Mouse (Mus musculus): ENCODE measurements around the gene Galnt6. TPM values are rescaled to one million over a fixed set of nuclear protein-coding genes. Genes with fewer than 3 reads are reported as not detected.
A peak's percentile ranks its signal among the peaks of the same experiment; 100 is the strongest.

The Galnt6 gene
- polyA plus RNA-seq, 1 experiment from 2014 or later: 0.08 TPM

- Histone ChIP-seq H3K4me2 (ENCODE audit: low read length) (no peak overlapping the region), H3K27ac (replicated peaks in 1 of 2; ENCODE audit: control insufficient read depth in 1 of 2, insufficient read depth in 1 of 2, low read depth in 2 of 2, low read length in 2 of 2) (no peak overlapping the region), H3K4me1 (ENCODE audit: control insufficient read depth in 2 of 2, insufficient read depth in 2 of 2, low read length in 2 of 2) (peaks cover 5% of the 10 kb centered on the region in 2 experiments; a peak in 2 of 4 replicates), H3K27me3 (ENCODE audit: control insufficient read depth, insufficient read depth, low read length) (peaks cover 19% of the 10 kb centered on the region), H3K36me3 (ENCODE audit: control insufficient read depth, insufficient read depth, low read length) (no peaks in the 10 kb centered on the region), H3K9me3 (ENCODE audit: control insufficient read depth, low read length) (no peaks in the 10 kb centered on the region), H3K4me3 (ENCODE audit: control insufficient read depth in 1 of 2, insufficient read depth in 1 of 2, low read depth in 1 of 2, low read length in 2 of 2) (no peak overlapping the region), H3K9ac (ENCODE audit: low read length) (no peak overlapping the region)
- 68% methylated on average over 5 of the region's 5 CpGs for WGBS
- ATAC-seq (ENCODE audit: insufficient number of reproducible peaks, insufficient read depth, low FRiP score, low read depth): no peak
Observed at GRCm38 (mm10) chr15:100753045-100753444, 23.9 kb upstream of the Galnt6 start.

DNA sequence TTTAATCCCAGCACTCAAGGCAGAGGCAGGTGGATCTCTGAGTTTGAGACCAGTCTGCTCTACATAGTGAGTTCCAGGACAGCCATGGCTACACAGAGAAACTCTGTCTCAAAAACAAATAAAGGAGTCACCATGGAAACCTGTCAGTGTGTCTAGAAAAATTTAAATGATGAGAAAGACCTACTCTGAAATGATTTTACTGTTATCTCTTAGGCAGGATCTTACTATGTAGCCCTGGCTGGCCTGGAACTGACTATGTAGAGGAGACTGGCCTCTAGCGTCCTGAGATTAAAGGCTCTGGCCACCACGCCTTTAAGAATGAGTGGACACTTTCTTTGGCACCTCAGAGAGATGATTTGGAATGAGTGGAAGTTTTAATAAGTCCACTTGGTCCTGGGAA lies 23.3 kb upstream of the Galnt6 start:
- Histone ChIP-seq H3K4me2 (ENCODE audit: low read length) (no peak overlapping the region), H3K9me3 (ENCODE audit: control insufficient read depth, low read length) (no peaks in the 10 kb centered on the region), H3K9ac (ENCODE audit: low read length) (no peak overlapping the region), H3K4me3 (ENCODE audit: control insufficient read depth in 1 of 2, insufficient read depth in 1 of 2, low read depth in 1 of 2, low read length in 2 of 2) (no peak overlapping the region), H3K4me1 (ENCODE audit: control insufficient read depth in 2 of 2, insufficient read depth in 2 of 2, low read length in 2 of 2) (peaks cover 5 to 10% of the 10 kb centered on the region in 2 experiments; a peak in 2 of 4 replicates), H3K27ac (replicated peaks in 1 of 2; ENCODE audit: control insufficient read depth in 1 of 2, insufficient read depth in 1 of 2, low read depth in 2 of 2, low read length in 2 of 2) (no peak overlapping the region), H3K36me3 (ENCODE audit: control insufficient read depth, insufficient read depth, low read length) (no peaks in the 10 kb centered on the region), H3K27me3 (ENCODE audit: control insufficient read depth, insufficient read depth, low read length) (peaks cover 19% of the 10 kb centered on the region)
- no peak for ATAC-seq (ENCODE audit: insufficient number of reproducible peaks, insufficient read depth, low FRiP score, low read depth)
- 61% methylated on average over 2 of the region's 2 CpGs for WGBS

DNA sequence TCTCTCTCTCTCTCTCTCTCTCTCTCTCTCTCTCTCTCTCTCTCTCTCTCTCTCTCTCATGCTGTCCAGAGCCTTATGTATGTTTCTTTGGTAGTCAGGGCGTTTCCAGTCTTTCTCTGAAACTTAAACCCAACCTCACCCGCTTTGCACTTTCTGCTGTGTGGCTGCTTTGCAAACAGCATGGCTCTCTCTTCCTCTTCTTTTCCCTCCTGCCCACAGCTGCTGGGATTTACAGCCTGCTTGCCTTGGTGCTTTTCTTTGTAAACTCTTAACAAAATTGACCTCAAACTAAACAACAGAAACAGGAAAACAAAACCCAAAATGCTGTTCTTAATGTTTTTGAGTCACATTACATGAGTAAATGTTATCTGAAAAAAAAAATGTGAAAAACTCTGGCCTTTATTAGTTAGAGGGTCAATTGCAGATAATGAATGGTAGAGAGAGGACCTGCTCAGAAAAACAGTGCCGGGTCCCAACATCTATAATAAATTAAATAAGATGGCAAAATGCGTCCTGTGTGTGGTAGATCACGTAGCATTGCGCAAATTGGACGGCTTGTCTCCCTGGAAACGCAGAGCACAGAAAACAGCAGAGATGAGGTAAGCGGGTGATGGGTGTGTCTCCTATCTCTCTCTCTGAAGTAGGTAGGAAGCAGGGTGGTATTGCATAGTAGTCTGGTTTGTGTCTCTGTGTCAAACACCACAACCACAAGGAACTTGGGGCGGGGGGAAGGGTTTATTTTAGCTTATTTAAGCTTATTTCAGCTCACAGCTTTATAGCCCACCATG lies 20.8 kb upstream of the Galnt6 start:
- WGBS: 72% methylated on average over 10 of the region's 10 CpGs
- H3K4me2 ChIP-seq (ENCODE audit: low read length): no peak overlapping the region
- ATAC-seq (ENCODE audit: insufficient number of reproducible peaks, insufficient read depth, low FRiP score, low read depth): no peak
- peaks cover under 1 to 8% of the 10 kb centered on the region in 2 experiments; a peak in 1 of 4 replicates for H3K4me1 ChIP-seq (ENCODE audit: control insufficient read depth in 2 of 2, insufficient read depth in 2 of 2, low read length in 2 of 2)
- no peak overlapping the region for H3K4me3 ChIP-seq (ENCODE audit: control insufficient read depth in 1 of 2, insufficient read depth in 1 of 2, low read depth in 1 of 2, low read length in 2 of 2)
- no peaks in the 10 kb centered on the region for H3K9me3 ChIP-seq (ENCODE audit: control insufficient read depth, low read length)
- peaks cover 15% of the 10 kb centered on the region for H3K27me3 ChIP-seq (ENCODE audit: control insufficient read depth, insufficient read depth, low read length)
- no peaks in the 10 kb centered on the region for H3K36me3 ChIP-seq (ENCODE audit: control insufficient read depth, insufficient read depth, low read length)
- no peak overlapping the region for H3K27ac ChIP-seq (replicated peaks in 1 of 2; ENCODE audit: control insufficient read depth in 1 of 2, insufficient read depth in 1 of 2, low read depth in 2 of 2, low read length in 2 of 2)
- H3K9ac ChIP-seq (ENCODE audit: low read length): no peak overlapping the region

DNA sequence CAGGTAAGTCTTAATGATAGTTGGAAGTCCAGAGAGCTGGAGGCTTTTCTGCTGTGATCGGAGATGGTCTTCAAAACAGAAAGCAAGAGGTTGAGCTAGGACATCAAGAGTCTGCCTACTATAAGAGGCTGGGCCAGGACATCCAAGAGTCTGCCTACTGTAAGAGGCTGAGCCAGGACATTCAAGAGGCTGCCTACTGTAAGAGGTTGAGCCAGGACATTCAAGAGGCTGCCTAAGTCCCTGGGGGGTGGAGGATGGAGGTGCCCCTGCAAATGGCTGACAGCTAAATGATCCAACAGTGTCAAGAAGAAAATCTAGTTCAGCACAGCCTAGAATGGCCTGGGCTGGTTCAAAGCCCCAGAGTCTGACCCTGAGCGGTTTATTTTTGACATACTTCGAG lies 19.4 kb upstream of the Galnt6 start:
- Histone ChIP-seq H3K9me3 (ENCODE audit: control insufficient read depth, low read length) (no peaks in the 10 kb centered on the region), H3K36me3 (ENCODE audit: control insufficient read depth, insufficient read depth, low read length) (no peaks in the 10 kb centered on the region), H3K4me2 (ENCODE audit: low read length) (no peak overlapping the region), H3K27me3 (ENCODE audit: control insufficient read depth, insufficient read depth, low read length) (peaks cover 7% of the 10 kb centered on the region), H3K9ac (ENCODE audit: low read length) (no peak overlapping the region), H3K4me3 (ENCODE audit: control insufficient read depth in 1 of 2, insufficient read depth in 1 of 2, low read depth in 1 of 2, low read length in 2 of 2) (no peak overlapping the region), H3K4me1 (ENCODE audit: control insufficient read depth in 2 of 2, insufficient read depth in 2 of 2, low read length in 2 of 2) (peaks cover 0 to 6% of the 10 kb centered on the region in 2 experiments; a peak in 1 of 4 replicates), H3K27ac (replicated peaks in 1 of 2; ENCODE audit: control insufficient read depth in 1 of 2, insufficient read depth in 1 of 2, low read depth in 2 of 2, low read length in 2 of 2) (no peak overlapping the region)
- ATAC-seq (ENCODE audit: insufficient number of reproducible peaks, insufficient read depth, low FRiP score, low read depth): no peak
- WGBS: 70% methylated on average over 3 of the region's 3 CpGs

- Histone ChIP-seq H3K9ac (ENCODE audit: low read length) (0 out of 2 replicates have a peak overlapping the region, but pooled peaks have one; percentile 10), H3K9me3 (ENCODE audit: control insufficient read depth, low read length) (no peaks in the 10 kb centered on the region), H3K4me2 (ENCODE audit: low read length) (peak overlapping the region; percentile 69), H3K27ac (replicated peaks in 1 of 2; ENCODE audit: control insufficient read depth in 1 of 2, insufficient read depth in 1 of 2, low read depth in 2 of 2, low read length in 2 of 2) (no peak overlapping the region; a peak in 1 of 4 replicates), H3K36me3 (ENCODE audit: control insufficient read depth, insufficient read depth, low read length) (no peaks in the 10 kb centered on the region), H3K4me3 (ENCODE audit: control insufficient read depth in 1 of 2, insufficient read depth in 1 of 2, low read depth in 1 of 2, low read length in 2 of 2) (peak overlapping the region; percentile 16 to 28), H3K27me3 (ENCODE audit: control insufficient read depth, insufficient read depth, low read length) (no peaks in the 10 kb centered on the region), H3K4me1 (ENCODE audit: control insufficient read depth in 2 of 2, insufficient read depth in 2 of 2, low read length in 2 of 2) (peaks cover 0 to 6% of the 10 kb centered on the region in 2 experiments; a peak in 1 of 4 replicates)
- 4% methylated on average over 23 of the region's 27 CpGs for WGBS
- no peak for ATAC-seq (ENCODE audit: insufficient number of reproducible peaks, insufficient read depth, low FRiP score, low read depth)
Observed at GRCm38 (mm10) chr15:100747121-100747963, 18.2 kb upstream of the Galnt6 start.

DNA sequence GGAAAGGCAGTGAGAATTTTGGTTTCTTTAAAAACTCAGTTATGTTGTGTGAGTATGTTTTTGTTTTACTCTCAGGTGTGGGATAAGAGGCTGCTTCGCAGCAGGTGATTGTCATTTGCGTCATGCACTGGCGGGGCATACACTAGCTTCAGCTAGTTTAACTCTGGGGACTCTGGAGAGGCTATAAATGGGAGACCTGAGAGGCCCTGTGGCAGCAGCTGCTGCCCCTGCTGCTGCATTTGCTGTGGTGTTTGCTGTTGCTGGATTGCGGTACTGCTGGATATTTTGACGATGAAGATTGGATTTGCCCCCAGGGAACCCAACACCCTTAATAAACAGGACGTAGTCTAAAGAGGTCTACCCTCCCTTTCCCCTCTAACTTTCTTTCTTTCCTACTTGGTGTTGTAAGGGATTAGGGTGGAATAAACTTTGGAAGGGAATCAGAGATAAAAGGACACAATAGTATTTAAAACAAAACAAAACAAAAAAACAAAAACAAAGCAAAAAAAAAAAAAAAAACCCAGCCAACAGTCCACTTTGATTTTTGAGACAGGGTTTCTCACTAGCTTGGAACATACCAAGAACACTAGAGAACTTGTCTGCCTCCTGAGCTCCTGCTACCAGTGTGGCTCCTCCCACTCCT lies 17.4 kb upstream of the Galnt6 start:
- H3K27ac ChIP-seq (replicated peaks in 1 of 2; ENCODE audit: control insufficient read depth in 1 of 2, insufficient read depth in 1 of 2, low read depth in 2 of 2, low read length in 2 of 2): no peak overlapping the region
- no peaks in the 10 kb centered on the region for H3K36me3 ChIP-seq (ENCODE audit: control insufficient read depth, insufficient read depth, low read length)
- no peaks in the 10 kb centered on the region for H3K9me3 ChIP-seq (ENCODE audit: control insufficient read depth, low read length)
- no peak overlapping the region for H3K9ac ChIP-seq (ENCODE audit: low read length)
- H3K4me3 ChIP-seq (ENCODE audit: control insufficient read depth in 1 of 2, insufficient read depth in 1 of 2, low read depth in 1 of 2, low read length in 2 of 2): peak overlapping the region; percentile 16 to 28
- ATAC-seq (ENCODE audit: insufficient number of reproducible peaks, insufficient read depth, low FRiP score, low read depth): 0 out of 2 replicates have a peak, but pooled peaks have one; percentile 59
- H3K4me1 ChIP-seq (ENCODE audit: control insufficient read depth in 2 of 2, insufficient read depth in 2 of 2, low read length in 2 of 2): peaks cover 0 to 6% of the 10 kb centered on the region in 2 experiments; a peak in 1 of 4 replicates
- H3K4me2 ChIP-seq (ENCODE audit: low read length): peak overlapping the region; percentile 69
- WGBS: 19% methylated on average over 6 of the region's 6 CpGs
- no peaks in the 10 kb centered on the region for H3K27me3 ChIP-seq (ENCODE audit: control insufficient read depth, insufficient read depth, low read length)

DNA sequence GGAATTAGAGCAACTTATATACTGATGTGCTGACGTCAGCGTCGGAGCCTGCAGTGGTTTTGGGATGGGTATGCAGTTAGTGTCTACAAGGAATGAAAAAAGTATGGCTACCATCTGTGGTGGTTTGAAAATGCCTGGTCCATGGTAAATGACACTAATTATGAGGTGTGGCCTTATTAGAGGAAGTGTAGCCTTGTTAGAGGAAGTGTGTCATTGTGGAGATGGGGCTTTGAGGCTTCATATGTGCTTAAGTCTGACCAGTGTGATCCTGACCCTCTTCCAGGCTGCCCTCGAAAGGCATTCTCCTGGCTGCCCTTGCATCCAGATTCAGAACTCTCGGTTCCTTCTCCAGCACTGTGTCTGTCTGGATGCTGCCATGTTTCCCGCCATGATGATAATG lies 14.1 kb upstream of the Galnt6 start:
- 89% methylated on average over 6 of the region's 6 CpGs for WGBS
- no peak overlapping the region for H3K4me2 ChIP-seq (ENCODE audit: low read length)

More for the DNA sequence above, 14.1 kb upstream of the Galnt6 start:
- Histone ChIP-seq H3K4me3 (ENCODE audit: control insufficient read depth in 1 of 2, insufficient read depth in 1 of 2, low read depth in 1 of 2, low read length in 2 of 2) (no peak overlapping the region), H3K9me3 (ENCODE audit: control insufficient read depth, low read length) (no peaks in the 10 kb centered on the region), H3K27ac (replicated peaks in 1 of 2; ENCODE audit: control insufficient read depth in 1 of 2, insufficient read depth in 1 of 2, low read depth in 2 of 2, low read length in 2 of 2) (no peak overlapping the region), H3K36me3 (ENCODE audit: control insufficient read depth, insufficient read depth, low read length) (no peaks in the 10 kb centered on the region), H3K27me3 (ENCODE audit: control insufficient read depth, insufficient read depth, low read length) (no peaks in the 10 kb centered on the region), H3K4me1 (ENCODE audit: control insufficient read depth in 2 of 2, insufficient read depth in 2 of 2, low read length in 2 of 2) (peaks cover 0 to 9% of the 10 kb centered on the region in 2 experiments; a peak in 2 of 4 replicates), H3K9ac (ENCODE audit: low read length) (no peak overlapping the region)
- ATAC-seq (ENCODE audit: insufficient number of reproducible peaks, insufficient read depth, low FRiP score, low read depth): no peak
